Comparison of ENCODE assay signal across 22 mouse cellular contexts in the genomic region with DNA sequence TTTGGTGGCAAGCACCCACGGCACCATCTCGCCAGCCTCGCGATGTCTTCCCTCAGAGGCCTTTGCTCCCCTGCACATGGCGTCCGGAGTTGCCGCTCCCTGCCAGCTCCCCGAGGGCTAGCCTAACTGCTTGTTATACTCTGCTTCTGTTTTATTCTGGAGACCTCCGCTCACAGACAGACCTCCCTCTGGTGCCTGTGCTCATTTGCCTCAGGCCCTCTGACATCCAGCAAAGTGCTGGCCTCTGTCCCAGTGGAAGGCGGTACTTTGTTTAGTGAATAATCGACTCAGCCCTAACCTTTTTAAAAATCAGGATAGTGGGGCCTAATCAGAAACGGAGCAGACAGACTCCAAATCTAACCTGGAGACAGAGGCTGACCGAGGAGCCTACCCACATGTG. TPM values are rescaled to one million over a fixed set of nuclear protein-coding genes. Genes with fewer than 3 reads are reported as not detected.
DNase-seq lines count a peak whose midpoint lies in the region; ATAC-seq lines count a peak whose summit lies in the region.
"Had no signal": no experiment of that assay in that cellular context is flagged by ENCODE, and none has a peak within 500 bp of the region (broad histone marks: within the 10 kb centered on the region; RNA-seq: fewer than 3 reads in every experiment).

No protein-coding gene starts in this region.

- peak; percentile 50 for ATAC-seq in hindbrain, embryonic 16.5 days
- no peak for ATAC-seq in hindbrain, embryonic 12.5 days (ENCODE audit: low FRiP score)
- ATAC-seq in kidney, embryonic 14.5 days (ENCODE audit: low FRiP score, low TSS enrichment): no peak
- ATAC-seq: activated CD4-positive, CD25-positive, alpha-beta regulatory T cell, adult 4 months; liver, postnatal 0 days; midbrain, embryonic 16.5 days had no signal

- no peak overlapping the region for H3K9ac ChIP-seq in hindbrain, embryonic 16.5 days (ENCODE audit: low read depth, low read length)
- H3K9ac ChIP-seq in hindbrain, embryonic 12.5 days: no peak overlapping the region
- no peak overlapping the region for H3K9ac ChIP-seq in kidney, embryonic 14.5 days (ENCODE audit: low read depth, low read length)
- H3K9ac ChIP-seq: limb, embryonic 12.5 days; liver, postnatal 0 days; stomach, embryonic 15.5 days had no signal

- no peaks in the 10 kb centered on the region for H3K4me1 ChIP-seq in hindbrain, embryonic 16.5 days (ENCODE audit: control insufficient read depth, insufficient read depth, low read depth, low read length)
- no peaks in the 10 kb centered on the region for H3K4me1 ChIP-seq in hindbrain, embryonic 12.5 days
- H3K4me1 ChIP-seq in kidney, embryonic 14.5 days (ENCODE audit: control insufficient read depth, insufficient read depth, low read length): no peaks in the 10 kb centered on the region
- H3K4me1 ChIP-seq: embryonic facial prominence, embryonic 10.5 days; limb, embryonic 12.5 days; stomach, embryonic 15.5 days had no signal

- H3K27ac ChIP-seq in hindbrain, embryonic 16.5 days (ENCODE audit: low read depth, low read length): no peak overlapping the region
- no peak overlapping the region for H3K27ac ChIP-seq in hindbrain, embryonic 12.5 days
- H3K27ac ChIP-seq in kidney, embryonic 14.5 days (ENCODE audit: low read depth, low read length): no peak overlapping the region
- H3K27ac ChIP-seq: embryonic facial prominence, embryonic 10.5 days; kidney, postnatal 0 days; layer of hippocampus, adult 2 months; limb, embryonic 12.5 days; stomach, embryonic 15.5 days had no signal

- H3K4me2 ChIP-seq in hindbrain, embryonic 16.5 days (ENCODE audit: low read length): no peak overlapping the region
- no peak overlapping the region for H3K4me2 ChIP-seq in hindbrain, embryonic 12.5 days (replicated peaks)
- H3K4me2 ChIP-seq in kidney, embryonic 14.5 days (replicated peaks; ENCODE audit: low read depth, low read length): no peak overlapping the region
- H3K4me2 ChIP-seq: heart, embryonic 11.5 days; limb, embryonic 12.5 days; liver, embryonic 11.5 days; stomach, embryonic 15.5 days had no signal

- H3K9me3 ChIP-seq in hindbrain, embryonic 16.5 days (ENCODE audit: control insufficient read depth, low read length): no peaks in the 10 kb centered on the region
- H3K9me3 ChIP-seq in hindbrain, embryonic 12.5 days (replicated peaks): no peaks in the 10 kb centered on the region
- H3K9me3 ChIP-seq in kidney, embryonic 14.5 days (ENCODE audit: control insufficient read depth, low read length): no peaks in the 10 kb centered on the region
- H3K9me3 ChIP-seq: embryonic facial prominence, embryonic 10.5 days; limb, embryonic 12.5 days; stomach, embryonic 15.5 days had no signal

- H3K27me3 ChIP-seq in hindbrain, embryonic 16.5 days (replicated peaks; ENCODE audit: control insufficient read depth, insufficient read depth, low read length): no peaks in the 10 kb centered on the region
- no peaks in the 10 kb centered on the region for H3K27me3 ChIP-seq in hindbrain, embryonic 12.5 days
- no peaks in the 10 kb centered on the region for H3K27me3 ChIP-seq in kidney, embryonic 14.5 days (ENCODE audit: control insufficient read depth, insufficient read depth, low read length)
- H3K27me3 ChIP-seq: limb, embryonic 12.5 days; stomach, embryonic 15.5 days had no signal

- no peak overlapping the region for H3K4me3 ChIP-seq in hindbrain, embryonic 16.5 days (ENCODE audit: low read length)
- H3K4me3 ChIP-seq in hindbrain, embryonic 12.5 days: no peak overlapping the region
- H3K4me3 ChIP-seq in kidney, embryonic 14.5 days (ENCODE audit: low read length): no peak overlapping the region
- H3K4me3 ChIP-seq: embryonic facial prominence, embryonic 10.5 days; layer of hippocampus, adult 2 months; limb, embryonic 12.5 days; megakaryocyte, embryonic 14.5 days; stomach, embryonic 15.5 days had no signal

- 67% methylated on average over 13 of the region's 13 CpGs for WGBS in hindbrain, embryonic 16.5 days
- 88% methylated on average over 13 of the region's 13 CpGs for WGBS in hindbrain, embryonic 12.5 days
- WGBS in kidney, embryonic 14.5 days: 93% methylated on average over 13 of the region's 13 CpGs

- H3K36me3 ChIP-seq in hindbrain, embryonic 16.5 days (ENCODE audit: control insufficient read depth, insufficient read depth, low read length): peaks cover 75% of the 10 kb centered on the region
- H3K36me3 ChIP-seq in hindbrain, embryonic 12.5 days: peaks cover 97% of the 10 kb centered on the region
- peaks cover 97% of the 10 kb centered on the region for H3K36me3 ChIP-seq in kidney, embryonic 14.5 days (ENCODE audit: control insufficient read depth, insufficient read depth, low read length)

- DNase-seq in kidney, postnatal 36 days: peak; percentile 26 to 65
- DNase-seq in right cerebral cortex, postnatal 4 days: peak; percentile 31
- no peak for DNase-seq in right cerebral cortex, postnatal 14 days
- DNase-seq in heart, adult 11 months: no peak
- DNase-seq: adrenal gland, postnatal 25 days; cerebellum, adult 9-10 months; gastrocnemius, postnatal 10 days; liver, postnatal 0 days; thymus, postnatal 25 days had no signal

RNA-seq across cellular contexts. Expression of gene Amn, which starts 50.9 kb away (rescaled TPM):
- 39.0 and 59.0 TPM in 2 replicates for polyA plus RNA-seq in hindbrain, embryonic 16.5 days (2015; fragmentation: Nextera tagmentation; extraction: Ambion mirVana)
- 0.69 and 1.0 TPM in 2 replicates for polyA plus RNA-seq in hindbrain, embryonic 12.5 days (2016; fragmentation: Nextera tagmentation; extraction: Ambion mirVana)
- 7.8 and 14.5 TPM in 2 replicates for polyA plus RNA-seq in kidney, embryonic 14.5 days (2014; fragmentation: Nextera tagmentation; extraction: Ambion mirVana)
- polyA plus RNA-seq: activated CD4-positive, CD25-positive, alpha-beta regulatory T cell, adult 4 months had no signal

RNA-seq across cellular contexts. Expression of gene Cdc42bpb, which starts 55.7 kb away (rescaled TPM):
- polyA plus RNA-seq in hindbrain, embryonic 16.5 days (2015; fragmentation: Nextera tagmentation; extraction: Ambion mirVana): 35.3 and 40.4 TPM in 2 replicates
- 43.2 and 44.8 TPM in 2 replicates for polyA plus RNA-seq in hindbrain, embryonic 12.5 days (2016; fragmentation: Nextera tagmentation; extraction: Ambion mirVana)
- polyA plus RNA-seq in kidney, embryonic 14.5 days (2014; fragmentation: Nextera tagmentation; extraction: Ambion mirVana): 43.4 and 44.3 TPM in 2 replicates

Comparison
In these comparisons a context has a peak if more than half of its experiments do, and no peak if none do; other contexts are left out.
1. DNase-seq: peak in kidney, postnatal 36 days (2 of 2) and right cerebral cortex, postnatal 4 days (single experiment); none in right cerebral cortex, postnatal 14 days (single experiment) and heart, adult 11 months (single experiment).